Mouse (Mus musculus) ovary, adult 2 months (tissue): ENCODE measurements around the gene Olfr785. TPM values are rescaled to one million over a fixed set of nuclear protein-coding genes. Genes with fewer than 3 reads are reported as not detected.

Experiments used
- polyA plus RNA-seq: library from polyadenylated mRNA; depleted of rRNA; stranded (reverse); fragments of >200 nt; gene quantifications from 2 replicates; pipeline ENCODE4 v1.2.3, GENCODE M21; 2012; rRNA removed

The Olfr785 gene
- polyA plus RNA-seq: not detected in 2 replicates

DNA sequence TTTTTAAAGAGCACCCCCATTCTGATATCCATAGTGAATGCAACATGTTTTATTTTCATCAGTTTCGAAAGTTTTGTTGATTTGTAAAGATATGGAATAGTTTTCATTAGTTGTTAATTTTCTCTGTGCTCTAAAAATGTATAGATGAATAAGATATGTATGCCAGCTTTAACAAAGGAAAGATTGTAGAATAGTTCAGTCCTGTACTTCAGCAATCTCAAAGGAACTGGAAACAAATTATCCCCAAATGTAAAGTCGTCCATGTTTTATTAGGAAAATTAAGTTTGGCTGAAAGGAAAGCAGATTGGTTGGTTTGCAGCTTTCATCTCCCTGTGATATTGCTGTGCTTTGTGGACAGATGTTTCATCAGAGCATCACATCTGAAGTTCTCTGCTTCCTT lies at the start of gene Olfr785:
Gene Olfr785 (plus strand): TSS at position 301 of the 400 bp plus-strand sequence.

DNA sequence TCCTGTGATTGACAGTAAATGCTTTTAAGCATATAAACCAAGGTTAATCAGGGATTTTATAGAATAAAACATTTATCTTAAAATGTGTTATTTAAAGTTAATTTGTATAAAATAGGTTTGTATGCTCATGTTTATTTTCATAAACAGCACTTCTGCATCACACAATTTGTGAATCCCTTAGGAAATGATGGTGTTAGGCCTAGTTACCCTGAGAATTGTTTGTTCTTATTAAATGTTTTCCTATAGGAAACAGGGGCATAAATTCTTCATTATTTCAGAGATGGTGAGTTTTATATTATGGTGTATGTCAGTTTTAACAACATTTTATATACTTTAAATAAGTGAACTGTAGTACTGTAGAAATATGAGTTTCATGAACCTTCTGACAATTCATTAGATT lies 21.4 kb upstream of the Olfr785 start, which contains the start of gene Olfr784:
Gene Olfr784 (plus strand): TSS at position 301 of the 400 bp plus-strand sequence.

GRCm38 (mm10) chr10:129427006-129427405 lies 21.8 kb downstream of the Olfr785 start, which contains the start of gene Olfr786:
TSS of gene Olfr786 (plus strand) at chr10:129427306.

Other genes with a start within 250 kb of the Olfr785 start
- gene Olfr771, start 240.7 kb upstream of the Olfr785 start, polyA plus RNA-seq: not detected in 2 replicates
- gene Olfr772, start 227.5 kb upstream of the Olfr785 start, polyA plus RNA-seq: not detected in 2 replicates
- gene Olfr773, start 218.0 kb upstream of the Olfr785 start, polyA plus RNA-seq: not detected in 2 replicates
- not detected in 2 replicates for gene Olfr774, start 169.2 kb upstream of the Olfr785 start, polyA plus RNA-seq
- not detected in 2 replicates for gene Olfr775, start 157.0 kb upstream of the Olfr785 start, polyA plus RNA-seq
- not detected in 2 replicates for gene Olfr776, start 146.3 kb upstream of the Olfr785 start, polyA plus RNA-seq
- not detected in 2 replicates for gene Olfr777, start 133.9 kb upstream of the Olfr785 start, polyA plus RNA-seq
- not detected in 2 replicates for gene Olfr780, start 87.3 kb upstream of the Olfr785 start, polyA plus RNA-seq
- not detected in 2 replicates for gene Olfr781, start 76.6 kb upstream of the Olfr785 start, polyA plus RNA-seq
- gene Olfr782, start 56.6 kb upstream of the Olfr785 start, polyA plus RNA-seq: not detected in 2 replicates
- 0.05 TPM in 1 of 2 replicates, not detected in the other for gene Olfr784, start 21.3 kb upstream of the Olfr785 start, polyA plus RNA-seq
- not detected in 2 replicates for gene Olfr786, start 21.9 kb downstream of the Olfr785 start, polyA plus RNA-seq
- not detected in 2 replicates for gene Olfr787, start 56.4 kb downstream of the Olfr785 start, polyA plus RNA-seq
- gene Olfr788, start 65.6 kb downstream of the Olfr785 start, polyA plus RNA-seq: not detected in 2 replicates
- gene Olfr789, start 79.3 kb downstream of the Olfr785 start, polyA plus RNA-seq: not detected in 2 replicates
- not detected in 2 replicates for gene Olfr790, start 93.1 kb downstream of the Olfr785 start, polyA plus RNA-seq
- not detected in 2 replicates for gene Olfr791, start 116.4 kb downstream of the Olfr785 start, polyA plus RNA-seq
- not detected in 2 replicates for gene Olfr792, start 133.7 kb downstream of the Olfr785 start, polyA plus RNA-seq
- gene Olfr794, start 162.2 kb downstream of the Olfr785 start, polyA plus RNA-seq: not detected in 2 replicates
- not detected in 2 replicates for gene Olfr796, start 207.1 kb downstream of the Olfr785 start, polyA plus RNA-seq
- gene Olfr798, start 222.5 kb downstream of the Olfr785 start, polyA plus RNA-seq: not detected in 2 replicates
- not detected in 2 replicates for gene Olfr799, start 232.1 kb downstream of the Olfr785 start, polyA plus RNA-seq